Mouse (Mus musculus) heart, adult 2 months (tissue): ENCODE results near the gene Fam53b.

Experiments used
- CTCF ChIP-seq: fragments of 200-600 bp; IDR thresholded peaks from 2 replicates; pipeline ENCODE4 v1.8.1; 2022; ENCODE audit warnings: antibody characterized with exemption, mild to moderate bottlenecking, moderate library complexity
- POLR2A ChIP-seq: fragments of 200-500 bp; IDR thresholded peaks from 2 replicates; pipeline ENCODE4 v1.6.1; 2011; ENCODE audit warnings: mild to moderate bottlenecking, low read depth, low read length, control low read depth; ENCODE audit not compliant: insufficient read depth

DNA sequence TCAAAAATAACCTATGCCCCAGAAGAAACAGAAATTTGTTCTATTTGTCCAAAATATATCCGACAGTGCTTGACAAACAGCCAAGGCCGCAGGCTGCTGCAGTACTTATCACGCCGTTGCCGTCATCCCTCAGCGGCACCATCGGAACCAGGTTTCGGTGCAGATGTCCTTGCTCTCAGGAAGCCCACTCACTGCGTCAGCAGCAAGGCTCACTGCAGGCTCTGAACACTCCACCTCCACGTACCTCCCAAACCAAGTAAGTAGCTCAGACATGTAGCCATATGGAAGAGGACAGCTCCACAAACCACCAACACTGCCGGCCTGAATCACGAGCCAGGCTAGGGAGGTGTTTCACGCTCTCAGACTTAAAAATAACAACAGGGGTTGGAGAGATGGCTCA is 24.9 kb downstream of the Fam53b start:
- TF ChIP-seq CTCF (no peak), POLR2A (no peak)
